Mouse (Mus musculus) intestine, embryonic 14.5 days (tissue): Measurements from ENCODE around the gene Cmtm6. TPM values are rescaled to one million over a fixed set of nuclear protein-coding genes. Genes with fewer than 3 reads are reported as not detected.

Experiments
- ATAC-seq: fragments of 200-750 bp; cut with Nextera tagmentation; replicated peaks from 2 replicates; pipeline ENCODE4 v1.8.0; 2017; ENCODE audit warnings: low read depth, moderate number of reproducible peaks, moderate TSS enrichment, moderate library complexity; ENCODE audit not compliant: low FRiP score, low TSS enrichment
- DNase-seq: peaks from one replicate; pipeline ENCODE4 v3.0.0-alpha.2; 2018; ENCODE audit warnings: low spot score
- H3K27ac ChIP-seq: fragments of 300-500 bp; sonication (generic); 2 replicates; pipeline ENCODE4 v1.5.1; 2014; ENCODE audit warnings: low read depth, mild to moderate bottlenecking, control low read depth
- H3K27me3 ChIP-seq: fragments of 300-500 bp; sonication (generic); replicated peaks from 2 replicates; pipeline ENCODE4 v1.6.1; 2014; ENCODE audit warnings: low read length, control low read depth; ENCODE audit not compliant: control insufficient read depth, insufficient read depth
- H3K36me3 ChIP-seq: fragments of 300-500 bp; sonication (generic); 2 replicates; pipeline ENCODE4 v1.6.1; 2014; ENCODE audit warnings: low read length, control low read depth; ENCODE audit not compliant: control insufficient read depth, insufficient read depth
- H3K4me1 ChIP-seq: fragments of 300-500 bp; sonication (generic); replicated peaks from 2 replicates; pipeline ENCODE4 v1.6.1; 2014; ENCODE audit warnings: low read length, control low read depth, mixed read lengths; ENCODE audit not compliant: control insufficient read depth, insufficient read depth
- H3K4me2 ChIP-seq: fragments of 300-500 bp; sonication (generic); 2 replicates; pipeline ENCODE4 v1.6.1; 2014; ENCODE audit warnings: low read length
- H3K4me3 ChIP-seq: fragments of 300-500 bp; sonication (generic); 2 replicates; pipeline ENCODE4 v1.5.1; 2014; ENCODE audit warnings: low read depth, low read length, control low read depth, mixed read lengths
- H3K9ac ChIP-seq: fragments of 300-500 bp; sonication (generic); 2 replicates; pipeline ENCODE4 v1.6.1; 2014; ENCODE audit warnings: mild to moderate bottlenecking, low read length
- H3K9me3 ChIP-seq: fragments of 300-500 bp; sonication (generic); 2 replicates; pipeline ENCODE4 v1.6.1; 2016; ENCODE audit warnings: low read length, control low read depth; ENCODE audit not compliant: control insufficient read depth
- WGBS: fragments of 180-500 bp; shearing (Covaris S2); extraction: QIAGEN DNeasy Blood & Tissue Kit; methylation state at CpG from one replicate; pipeline ENCODE4 v1.1.7; 2014; 5-methylcytosine and 5-hydroxymethylcytosine counted together
- polyA plus RNA-seq: library from polyadenylated mRNA; unstranded; fragments of >200 nt; fragmentation: Nextera tagmentation; extraction: Ambion mirVana; gene quantifications from 2 replicates; pipeline ENCODE4 v1.2.1, GENCODE M21; 2014

Gene Cmtm6
- polyA plus RNA-seq, 1 experiment from 2014 or later = 61.5 TPM

GRCm38 (mm10) chr9:114789989-114790388, 59.1 kb downstream of the Cmtm6 start:
- Histone ChIP-seq H3K9me3 (no peaks in the 10 kb centered on the region), H3K4me1 (peaks cover 7% of the 10 kb centered on the region), H3K9ac (no peak overlapping the region), H3K4me2 (no peak overlapping the region), H3K4me3 (no peak overlapping the region), H3K36me3 (no peaks in the 10 kb centered on the region), H3K27ac (no peak overlapping the region), H3K27me3 (no peaks in the 10 kb centered on the region)
- 83% methylated on average over 8 of the region's 8 CpGs for WGBS
- DNase-seq (no peak), ATAC-seq (no peak)

- Histone ChIP-seq H3K9me3 (no peaks in the 10 kb centered on the region), H3K4me2 (no peak overlapping the region), H3K4me1 (peaks cover 8% of the 10 kb centered on the region), H3K36me3 (no peaks in the 10 kb centered on the region), H3K27me3 (no peaks in the 10 kb centered on the region), H3K4me3 (no peak overlapping the region), H3K27ac (no peak overlapping the region), H3K9ac (no peak overlapping the region)
- ATAC-seq = no peak
- 88% methylated on average over 9 of the region's 9 CpGs for WGBS
- no peak for DNase-seq
These were observed 62.9 kb downstream of the Cmtm6 start for GRCm38 (mm10) chr9:114793764-114794295.

- Histone ChIP-seq H3K9ac (no peak overlapping the region), H3K27me3 (no peaks in the 10 kb centered on the region), H3K9me3 (no peaks in the 10 kb centered on the region), H3K36me3 (no peaks in the 10 kb centered on the region), H3K4me1 (peaks cover 8% of the 10 kb centered on the region), H3K4me3 (no peak overlapping the region), H3K27ac (no peak overlapping the region), H3K4me2 (no peak overlapping the region)
- 74% methylated on average over 4 of the region's 4 CpGs for WGBS
- no peak for ATAC-seq
- DNase-seq = no peak
These were observed 63.6 kb downstream of the Cmtm6 start for GRCm38 (mm10) chr9:114794491-114794890.

GRCm38 (mm10) chr9:114796473-114797050, 65.6 kb downstream of the Cmtm6 start:
- ATAC-seq (no peak), DNase-seq (no peak)
- Histone ChIP-seq H3K9me3 (no peaks in the 10 kb centered on the region), H3K36me3 (no peaks in the 10 kb centered on the region), H3K9ac (no peak overlapping the region), H3K27ac (no peak overlapping the region), H3K4me1 (peaks cover 8% of the 10 kb centered on the region), H3K4me2 (no peak overlapping the region), H3K27me3 (no peaks in the 10 kb centered on the region), H3K4me3 (no peak overlapping the region)
- 36% methylated on average over 10 of the region's 11 CpGs for WGBS

- no peaks in the 10 kb centered on the region for H3K36me3 ChIP-seq
- WGBS = 54% methylated on average over 11 of the region's 11 CpGs
These were observed 66.6 kb downstream of the Cmtm6 start for GRCm38 (mm10) chr9:114797329-114798004.

GRCm38 (mm10) chr9:114798845-114799244, 67.9 kb downstream of the Cmtm6 start:
- ATAC-seq = no peak
- H3K9me3 ChIP-seq = no peaks in the 10 kb centered on the region
- H3K4me2 ChIP-seq = no peak overlapping the region
- no peak for DNase-seq
- peaks cover 8% of the 10 kb centered on the region for H3K4me1 ChIP-seq
- H3K4me3 ChIP-seq = no peak overlapping the region
- no peak overlapping the region for H3K27ac ChIP-seq
- WGBS = 24% methylated on average over 6 of the region's 6 CpGs
- no peaks in the 10 kb centered on the region for H3K36me3 ChIP-seq
- no peak overlapping the region for H3K9ac ChIP-seq
- H3K27me3 ChIP-seq = no peaks in the 10 kb centered on the region

More at GRCm38 (mm10) chr9:114797329-114798004, 66.6 kb downstream of the Cmtm6 start:
- Histone ChIP-seq H3K4me1 (peaks cover 8% of the 10 kb centered on the region), H3K4me2 (no peak overlapping the region), H3K9me3 (no peaks in the 10 kb centered on the region), H3K9ac (no peak overlapping the region), H3K27ac (no peak overlapping the region), H3K4me3 (no peak overlapping the region), H3K27me3 (no peaks in the 10 kb centered on the region)
- peak; percentile 92 for DNase-seq
- peak; percentile 79 for ATAC-seq

Other genes starting within 250 kb of the Cmtm6 start
- gene Ccr4, start 226.2 kb upstream of the Cmtm6 start, polyA plus RNA-seq = 0.08 TPM in 2 replicates
- gene C130032M10Rik, start 215.4 kb upstream of the Cmtm6 start, polyA plus RNA-seq = 0.46 TPM in 1 of 2 replicates, not detected in the other
- gene Trim71, start 166.7 kb upstream of the Cmtm6 start, polyA plus RNA-seq = 2.7 and 2.9 TPM in 2 replicates
- gene Cnot10, start 90.9 kb upstream of the Cmtm6 start, polyA plus RNA-seq = 65.8 and 67.6 TPM in 2 replicates
- gene Dync1li1, start 42.3 kb upstream of the Cmtm6 start, polyA plus RNA-seq = 41.5 and 55.5 TPM in 2 replicates
- gene Cmtm7, start 50.7 kb downstream of the Cmtm6 start, polyA plus RNA-seq = 96.5 and 101 TPM in 2 replicates
- 34.7 and 42.4 TPM in 2 replicates for gene Cmtm8, start 113.0 kb downstream of the Cmtm6 start, polyA plus RNA-seq
- gene Gpd1l, start 202.9 kb downstream of the Cmtm6 start, polyA plus RNA-seq = 13.0 and 13.5 TPM in 2 replicates
- 1.6 and 2.2 TPM in 2 replicates for gene Osbpl10, start 247.5 kb downstream of the Cmtm6 start, polyA plus RNA-seq